Comparison of ENCODE assay signal across 8 mouse cellular contexts in the genomic region with DNA sequence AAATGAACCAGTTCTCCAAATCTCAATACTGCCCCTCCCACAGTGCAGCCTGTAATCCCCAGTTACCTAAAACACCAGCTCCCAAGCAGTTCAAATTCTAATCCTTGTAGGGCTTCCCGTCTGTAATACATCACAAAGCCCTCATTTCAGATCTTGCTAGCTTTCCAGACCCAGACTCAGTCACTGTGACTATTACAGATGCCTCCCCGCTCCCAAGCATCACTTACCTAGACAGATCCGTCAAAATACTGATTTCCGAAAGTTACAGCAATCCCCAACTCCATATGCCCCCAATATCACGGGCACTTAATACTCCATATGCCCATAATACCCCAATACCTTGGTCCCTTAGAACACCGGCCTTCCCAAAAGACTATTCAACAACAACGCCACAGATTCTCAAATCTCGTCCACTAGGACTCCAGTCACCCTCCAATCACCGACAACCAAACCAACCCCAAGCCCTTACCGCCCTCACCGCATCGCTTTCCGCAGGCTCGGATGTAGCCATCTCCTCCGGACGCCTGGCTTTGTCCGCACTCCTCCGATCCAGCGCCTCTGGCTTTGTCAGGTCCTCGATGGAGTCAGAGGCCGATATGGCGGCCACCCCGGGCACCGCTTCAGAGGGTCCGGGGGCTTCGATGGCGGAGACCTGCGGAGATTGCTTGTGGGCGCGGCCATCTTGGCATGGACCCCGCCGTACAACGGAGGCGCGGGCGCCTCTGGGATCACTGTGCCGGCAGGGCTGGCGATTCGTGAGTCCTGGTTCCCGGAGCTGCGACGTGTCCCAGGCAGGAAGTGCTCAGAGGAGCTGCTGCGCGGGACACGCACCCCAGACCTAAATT. TPM values are rescaled to one million over a fixed set of nuclear protein-coding genes. Genes with fewer than 3 reads are reported as not detected.
DNase-seq lines count a peak whose midpoint lies in the region; ATAC-seq and TF ChIP-seq lines count a peak whose summit lies in the region.
"Had no signal": no experiment of that assay in that cellular context is flagged by ENCODE, and none has a peak within 500 bp of the region (broad histone marks: within the 10 kb centered on the region; RNA-seq: fewer than 3 reads in every experiment).

No protein-coding gene starts in this region.

- no peaks in the 10 kb centered on the region for H3K27me3 ChIP-seq in embryonic facial prominence, embryonic 11.5 days (ENCODE audit: control insufficient read depth, insufficient read depth, low read length)
- no peaks in the 10 kb centered on the region for H3K27me3 ChIP-seq in midbrain, embryonic 12.5 days

- peak; percentile 88 for DNase-seq in embryonic facial prominence, embryonic 11.5 days (ENCODE audit: low spot score)
- DNase-seq in heart, adult 18-20 months, result peak; percentile 91 to 92
- peak; percentile 85 for DNase-seq in kidney, adult 18-20 months
- peak; percentile 94 for DNase-seq in left cerebral cortex, postnatal 4 days
- DNase-seq in spleen, postnatal 10 days (ENCODE audit: low spot score in 2 of 2), result peak; percentile 4 to 39

- under 1% methylated on average over 45 of the region's 45 CpGs for WGBS in embryonic facial prominence, embryonic 11.5 days
- under 1% methylated on average over 45 of the region's 45 CpGs for WGBS in midbrain, embryonic 12.5 days

- no peak for TF ChIP-seq POLR2A in bone marrow macrophage, adult 2 months (IDR thresholded peaks at IDR 0.05; ENCODE audit: borderline replicate concordance, low read depth, low read length)

- no peak for TF ChIP-seq CTCF in bone marrow macrophage, adult 2 months (IDR thresholded peaks at IDR 0.05; ENCODE audit: low read depth, low read length)

- H3K4me2 ChIP-seq in embryonic facial prominence, embryonic 11.5 days (ENCODE audit: low read depth, low read length), result peak overlapping the region; percentile 50
- H3K4me2 ChIP-seq in midbrain, embryonic 12.5 days (replicated peaks), result peak overlapping the region; percentile 62

- H3K9ac ChIP-seq in embryonic facial prominence, embryonic 11.5 days (replicated peaks; ENCODE audit: low read length), result peak overlapping the region; percentile 86
- H3K9ac ChIP-seq in midbrain, embryonic 12.5 days (replicated peaks), result peak overlapping the region; percentile 79

- H3K4me1 ChIP-seq in bone marrow macrophage, adult 2 months (ENCODE audit: control insufficient read depth, insufficient read depth, low read length), result 0 out of 2 replicates have a peak, but pooled peaks cover 5% of the 10 kb centered on the region
- no peaks in the 10 kb centered on the region for H3K4me1 ChIP-seq in embryonic facial prominence, embryonic 11.5 days (ENCODE audit: control insufficient read depth, insufficient read depth, low read length)
- H3K4me1 ChIP-seq in midbrain, embryonic 12.5 days, result peaks cover 3% of the 10 kb centered on the region

- no peaks in the 10 kb centered on the region for H3K9me3 ChIP-seq in embryonic facial prominence, embryonic 11.5 days (replicated peaks; ENCODE audit: control insufficient read depth, low read length)
- H3K9me3 ChIP-seq in midbrain, embryonic 12.5 days, result peaks cover 5% of the 10 kb centered on the region; the same call in 1 of the 2 replicates

- H3K27ac ChIP-seq in bone marrow macrophage, adult 2 months (ENCODE audit: insufficient read depth, low read depth, low read length), result no peak overlapping the region
- H3K27ac ChIP-seq in embryonic facial prominence, embryonic 11.5 days (replicated peaks; ENCODE audit: low read depth, low read length), result peak overlapping the region; percentile 68
- peak overlapping the region; percentile 95 for H3K27ac ChIP-seq in midbrain, embryonic 12.5 days (replicated peaks)

- peaks cover 3% of the 10 kb centered on the region for H3K36me3 ChIP-seq in embryonic facial prominence, embryonic 11.5 days (replicated peaks; ENCODE audit: control insufficient read depth, insufficient read depth, low read depth, low read length)
- H3K36me3 ChIP-seq in midbrain, embryonic 12.5 days, result peaks cover 24% of the 10 kb centered on the region

- intact Hi-C loops in left cerebral cortex, postnatal 4 days (cut with DNase I), result no loop called here

- ATAC-seq in embryonic facial prominence, embryonic 11.5 days (replicated peaks; ENCODE audit: insufficient number of reproducible peaks, low FRiP score, low TSS enrichment, low read depth), result peak; percentile 99
- ATAC-seq in midbrain, embryonic 12.5 days (ENCODE audit: low FRiP score, low read depth), result peak; percentile 95

- H3K4me3 ChIP-seq in bone marrow macrophage, adult 2 months (ENCODE audit: insufficient read depth, low read length), result peak overlapping the region; percentile 71
- H3K4me3 ChIP-seq in embryonic facial prominence, embryonic 11.5 days (ENCODE audit: low read depth, low read length), result peak overlapping the region; percentile 62
- peak overlapping the region; percentile 70 for H3K4me3 ChIP-seq in midbrain, embryonic 12.5 days

RNA-seq across cellular contexts. Expression of a gene that starts 22.8 kb away (rescaled TPM):
- not detected in 2 replicates for polyA plus RNA-seq in bone marrow macrophage, adult 2 months (2012; ENCODE audit: insufficient read depth, insufficient read length, missing spikeins)
- polyA plus RNA-seq in embryonic facial prominence, embryonic 11.5 days (2014; fragmentation: Nextera tagmentation; extraction: Ambion mirVana), result 25.6 and 28.3 TPM in 2 replicates
- 1 to 10 TPM; 1.9 TPM for total RNA-seq in heart, adult 18-20 months (2021)
- total RNA-seq in left cerebral cortex, postnatal 4 days (2021), result 10 to 100 TPM; 24.7 to 24.8 TPM
- polyA plus RNA-seq in midbrain, embryonic 12.5 days (2016; fragmentation: Nextera tagmentation; extraction: Ambion mirVana), result 28.1 and 31.5 TPM in 2 replicates
- total RNA-seq: neutrophil, adult 5-6 weeks had no signal

RNA-seq across cellular contexts. Expression of a gene that starts 54.3 kb away (rescaled TPM):
- polyA plus RNA-seq in bone marrow macrophage, adult 2 months (2012; ENCODE audit: insufficient read depth, insufficient read length, missing spikeins), result 72.9 and 73.7 TPM in 2 replicates
- 7.9 and 10.6 TPM in 2 replicates for polyA plus RNA-seq in embryonic facial prominence, embryonic 11.5 days (2014; fragmentation: Nextera tagmentation; extraction: Ambion mirVana)
- 10 to 100 TPM; 20.7 to 24.1 TPM for total RNA-seq in heart, adult 18-20 months (2021)
- 10 to 100 TPM in 1 of 2 experiments, 1 to 10 TPM in 1; 9.5 to 12.2 TPM for total RNA-seq in left cerebral cortex, postnatal 4 days (2021)
- polyA plus RNA-seq in midbrain, embryonic 12.5 days (2016; fragmentation: Nextera tagmentation; extraction: Ambion mirVana), result 9.5 and 10.2 TPM in 2 replicates

RNA-seq across cellular contexts. Expression of a gene that starts 57.4 kb away (rescaled TPM):
- not detected in 2 replicates for polyA plus RNA-seq in bone marrow macrophage, adult 2 months (2012; ENCODE audit: insufficient read depth, insufficient read length, missing spikeins)
- polyA plus RNA-seq in embryonic facial prominence, embryonic 11.5 days (2014; fragmentation: Nextera tagmentation; extraction: Ambion mirVana), result not detected in 2 replicates
- total RNA-seq in heart, adult 18-20 months (2021), result not detected
- total RNA-seq in left cerebral cortex, postnatal 4 days (2021), result not detected
- not detected in 2 replicates for polyA plus RNA-seq in midbrain, embryonic 12.5 days (2016; fragmentation: Nextera tagmentation; extraction: Ambion mirVana)
- total RNA-seq: neutrophil, adult 5-6 weeks had no signal

Comparison
In these comparisons a context has a peak if more than half of its experiments do, and no peak if none do; other contexts are left out.
1. DNase-seq: peak in every context shown above with its lines; median percentile 94 in left cerebral cortex, postnatal 4 days; 92 in heart, adult 18-20 months; 88 in embryonic facial prominence, embryonic 11.5 days; 85 in kidney, adult 18-20 months; 22 in spleen, postnatal 10 days.
2. RNA of a gene that starts 22.8 kb away (polyA plus RNA-seq): 25.6 to 28.3 TPM in embryonic facial prominence, embryonic 11.5 days and 28.1 to 31.5 TPM in midbrain, embryonic 12.5 days; not detected in bone marrow macrophage, adult 2 months; every median in the first group is over 10 times any median in the second.
3. Peak in every context shown above with its lines, with median percentiles within 50 percentile points of each other: H3K4me3 ChIP-seq.